Mouse (Mus musculus) cortical plate, adult 2 months (tissue): ENCODE results near the gene Rpl36a.

ENCODE experiments used
- CTCF ChIP-seq: fragments of 200-500 bp; IDR thresholded peaks from 2 replicates; pipeline ENCODE4 v1.5.1; 2011; ENCODE audit warnings: mild to moderate bottlenecking, control low read depth, low read length; ENCODE audit not compliant: insufficient read depth; ENCODE audit errors: extremely low read depth
- POLR2A ChIP-seq: fragments of 200-500 bp; IDR thresholded peaks from 2 replicates; pipeline ENCODE4 v1.6.1; 2011; ENCODE audit warnings: mild to moderate bottlenecking, low read length, control low read depth; ENCODE audit not compliant: insufficient read depth; ENCODE audit errors: extremely low read depth

DNA sequence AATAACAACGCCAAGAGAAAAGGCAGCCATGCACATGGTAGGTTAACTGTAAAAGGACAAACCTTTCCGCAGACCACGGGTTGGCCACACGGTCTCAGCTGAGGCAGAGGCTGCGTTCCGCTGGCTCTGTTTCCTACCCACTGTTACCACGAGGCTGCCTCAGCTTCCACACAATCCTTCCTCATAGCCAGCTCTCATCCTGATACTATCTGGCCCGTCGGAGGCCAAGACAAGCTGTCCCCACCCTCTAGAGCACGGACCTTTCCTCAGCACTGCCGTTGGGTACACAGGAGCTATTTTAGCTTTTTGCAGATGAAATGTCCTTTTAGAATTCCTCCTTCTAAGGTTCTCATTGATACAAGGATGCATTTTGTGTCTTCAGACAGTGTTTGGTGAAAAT, 3.2 kb upstream of the Rpl36a start:
- TF ChIP-seq POLR2A, result no peak
- TF ChIP-seq CTCF, result no peak
